Mouse (Mus musculus) intestine, embryonic 15.5 days (tissue): Measurements from ENCODE around the gene C1rl. TPM values are rescaled to one million over a fixed set of nuclear protein-coding genes. Genes with fewer than 3 reads are reported as not detected.
"Not testable (repeated sequence)": the region's sequence is repeated elsewhere in the genome, so short reads cannot be mapped to it uniquely, and the experiment has no call there.

Source experiments
- ATAC-seq: fragments of 200-750 bp; cut with Nextera tagmentation; 2 replicates; pipeline ENCODE4 v1.8.0; 2017; ENCODE audit warnings: moderate TSS enrichment, moderate library complexity
- H3K27ac ChIP-seq: fragments of 300-500 bp; sonication (generic); 2 replicates; pipeline ENCODE4 v1.5.1; 2015; ENCODE audit warnings: mild to moderate bottlenecking, inconsistent platforms
- H3K27me3 ChIP-seq: fragments of 300-500 bp; sonication (generic); replicated peaks from 2 replicates; pipeline ENCODE4 v1.6.1; 2015; ENCODE audit warnings: inconsistent platforms
- H3K36me3 ChIP-seq: fragments of 300-500 bp; sonication (generic); 2 replicates; pipeline ENCODE4 v1.6.1; 2015; ENCODE audit warnings: inconsistent platforms
- H3K4me1 ChIP-seq: fragments of 300-500 bp; sonication (generic); replicated peaks from 2 replicates; pipeline ENCODE4 v1.6.1; 2015; ENCODE audit warnings: inconsistent platforms
- H3K4me2 ChIP-seq: fragments of 300-500 bp; sonication (generic); replicated peaks from 2 replicates; pipeline ENCODE4 v1.6.1; 2015; ENCODE audit warnings: mild to moderate bottlenecking, inconsistent platforms
- H3K4me3 ChIP-seq: fragments of 300-500 bp; sonication (generic); replicated peaks from 2 replicates; pipeline ENCODE4 v1.5.1; 2015; ENCODE audit warnings: inconsistent platforms
- H3K9ac ChIP-seq: fragments of 300-500 bp; sonication (generic); 2 replicates; pipeline ENCODE4 v1.6.1; 2015; ENCODE audit warnings: inconsistent platforms
- H3K9me3 ChIP-seq: fragments of 300-500 bp; sonication (generic); 2 replicates; pipeline ENCODE4 v1.6.1; 2016; ENCODE audit warnings: inconsistent platforms
- WGBS: fragments of 180-500 bp; shearing (Covaris S2); methylation state at CpG from one replicate; pipeline ENCODE4 v1.1.7; 2015; 5-methylcytosine and 5-hydroxymethylcytosine counted together
- polyA plus RNA-seq: library from polyadenylated mRNA; unstranded; fragments of >200 nt; fragmentation: Nextera tagmentation; extraction: Ambion mirVana; gene quantifications from 2 replicates; pipeline ENCODE4 v1.2.1, GENCODE M21; 2015

Gene C1rl
- polyA plus RNA-seq, 1 experiment from 2014 or later: 2.3 TPM

- not testable (repeated sequence) for H3K4me3 ChIP-seq, H3K27me3 ChIP-seq, H3K9ac ChIP-seq, ATAC-seq, H3K4me1 ChIP-seq, H3K9me3 ChIP-seq, H3K36me3 ChIP-seq, H3K4me2 ChIP-seq, H3K27ac ChIP-seq
- 93% methylated on average over 4 of the region's 4 CpGs for WGBS
Measured at GRCm38 (mm10) chr6:124517733-124518132, 24.8 kb downstream of the C1rl start.

- H3K36me3 ChIP-seq, H3K9me3 ChIP-seq, H3K4me1 ChIP-seq, H3K9ac ChIP-seq, ATAC-seq, H3K27me3 ChIP-seq, H3K27ac ChIP-seq, H3K4me2 ChIP-seq, H3K4me3 ChIP-seq: not testable (repeated sequence)
- 73% methylated on average over 7 of the region's 7 CpGs for WGBS
Measured at GRCm38 (mm10) chr6:124522082-124522481, 29.2 kb downstream of the C1rl start.

GRCm38 (mm10) chr6:124527881-124528280 is 35.0 kb downstream of the C1rl start:
- Histone ChIP-seq H3K9ac (no peak overlapping the region), H3K9me3 (no peaks in the 10 kb centered on the region), H3K27ac (no peak overlapping the region), H3K4me2 (no peak overlapping the region), H3K4me1 (no peaks in the 10 kb centered on the region), H3K36me3 (no peaks in the 10 kb centered on the region), H3K27me3 (no peaks in the 10 kb centered on the region), H3K4me3 (no peak overlapping the region)
- WGBS: 59% methylated on average over 3 of the region's 3 CpGs
- peak; percentile 91 for ATAC-seq

GRCm38 (mm10) chr6:124531077-124531476 is 38.2 kb downstream of the C1rl start:
- no peaks in the 10 kb centered on the region for H3K36me3 ChIP-seq
- peak; percentile 69 for ATAC-seq
- WGBS: 78% methylated on average over 8 of the region's 8 CpGs
- no peak overlapping the region for H3K27ac ChIP-seq
- no peak overlapping the region for H3K4me2 ChIP-seq
- H3K9me3 ChIP-seq: no peaks in the 10 kb centered on the region
- H3K9ac ChIP-seq: no peak overlapping the region
- H3K4me1 ChIP-seq: no peaks in the 10 kb centered on the region
- no peak overlapping the region for H3K4me3 ChIP-seq
- no peaks in the 10 kb centered on the region for H3K27me3 ChIP-seq

GRCm38 (mm10) chr6:124536125-124536829 is 43.4 kb downstream of the C1rl start:
- not testable (repeated sequence) for H3K27ac ChIP-seq, H3K4me3 ChIP-seq, H3K27me3 ChIP-seq, H3K4me2 ChIP-seq, H3K9me3 ChIP-seq, H3K4me1 ChIP-seq, ATAC-seq, H3K9ac ChIP-seq, H3K36me3 ChIP-seq
- WGBS: 73% methylated on average over 8 of the region's 8 CpGs

GRCm38 (mm10) chr6:124541176-124541575 is 48.3 kb downstream of the C1rl start:
- not testable (repeated sequence) for ATAC-seq, H3K36me3 ChIP-seq, H3K4me1 ChIP-seq, H3K4me3 ChIP-seq, H3K4me2 ChIP-seq, H3K9ac ChIP-seq, H3K27me3 ChIP-seq, H3K27ac ChIP-seq, H3K9me3 ChIP-seq
- 86% methylated on average over 2 of the region's 2 CpGs for WGBS

GRCm38 (mm10) chr6:124542284-124542683 is 49.4 kb downstream of the C1rl start, which contains the start of gene C1s1:
Gene C1s1 (minus strand): TSS chr6:124542359.
- not testable (repeated sequence) for H3K27me3 ChIP-seq, H3K36me3 ChIP-seq, H3K9ac ChIP-seq, H3K9me3 ChIP-seq, H3K4me3 ChIP-seq, H3K4me2 ChIP-seq, H3K27ac ChIP-seq, H3K4me1 ChIP-seq
- WGBS: 0% methylated on average over 1 of the region's 1 CpGs
- ATAC-seq: peak; percentile 63

- Histone ChIP-seq H3K4me3 (no peak overlapping the region), H3K36me3 (no peaks in the 10 kb centered on the region), H3K4me2 (no peak overlapping the region), H3K27ac (no peak overlapping the region), H3K9ac (no peak overlapping the region), H3K9me3 (no peaks in the 10 kb centered on the region), H3K4me1 (no peaks in the 10 kb centered on the region), H3K27me3 (no peaks in the 10 kb centered on the region)
- no peak for ATAC-seq
- WGBS: 81% methylated on average over 6 of the region's 6 CpGs
Measured at GRCm38 (mm10) chr6:124544466-124544865, 51.6 kb downstream of the C1rl start.

- ATAC-seq: no peak
- 77% methylated on average over 2 of the region's 2 CpGs for WGBS
- Histone ChIP-seq H3K9ac (no peak overlapping the region), H3K27me3 (no peaks in the 10 kb centered on the region), H3K4me3 (no peak overlapping the region), H3K4me2 (no peak overlapping the region), H3K4me1 (no peaks in the 10 kb centered on the region), H3K9me3 (no peaks in the 10 kb centered on the region), H3K36me3 (no peaks in the 10 kb centered on the region), H3K27ac (no peak overlapping the region)
Measured at GRCm38 (mm10) chr6:124545425-124545824, 52.5 kb downstream of the C1rl start.

GRCm38 (mm10) chr6:124547979-124548378 is 55.1 kb downstream of the C1rl start:
- H3K4me3 ChIP-seq, H3K4me2 ChIP-seq, H3K9me3 ChIP-seq, H3K36me3 ChIP-seq, H3K27ac ChIP-seq, ATAC-seq, H3K9ac ChIP-seq, H3K27me3 ChIP-seq, H3K4me1 ChIP-seq: not testable (repeated sequence)
- 96% methylated on average over 3 of the region's 3 CpGs for WGBS

GRCm38 (mm10) chr6:124549023-124549550 is 56.2 kb downstream of the C1rl start:
- Histone ChIP-seq H3K9me3 (0 out of 2 replicates have a peak, but pooled peaks cover 2% of the 10 kb centered on the region), H3K4me2 (no peak overlapping the region), H3K27me3 (no peaks in the 10 kb centered on the region), H3K27ac (no peak overlapping the region), H3K36me3 (no peaks in the 10 kb centered on the region), H3K4me1 (no peaks in the 10 kb centered on the region), H3K4me3 (no peak overlapping the region), H3K9ac (no peak overlapping the region)
- WGBS: 72% methylated on average over 3 of the region's 3 CpGs
- ATAC-seq: peak; percentile 89

GRCm38 (mm10) chr6:124552766-124553165 is 59.9 kb downstream of the C1rl start:
- no peak overlapping the region for H3K9ac ChIP-seq
- 67% methylated on average over 22 of the region's 22 CpGs for WGBS
- ATAC-seq: no peak

GRCm38 (mm10) chr6:124555956-124556355 is 63.0 kb downstream of the C1rl start:
- H3K4me1 ChIP-seq, H3K27ac ChIP-seq, H3K4me2 ChIP-seq, H3K27me3 ChIP-seq, H3K36me3 ChIP-seq, H3K4me3 ChIP-seq, H3K9ac ChIP-seq, ATAC-seq, H3K9me3 ChIP-seq: not testable (repeated sequence)
- WGBS: 77% methylated on average over 2 of the region's 2 CpGs

More at GRCm38 (mm10) chr6:124552766-124553165, 59.9 kb downstream of the C1rl start:
- Histone ChIP-seq H3K4me1 (no peaks in the 10 kb centered on the region), H3K27me3 (no peaks in the 10 kb centered on the region), H3K4me2 (no peak overlapping the region), H3K36me3 (no peaks in the 10 kb centered on the region), H3K9me3 (0 out of 2 replicates have a peak, but pooled peaks cover 2% of the 10 kb centered on the region), H3K4me3 (no peak overlapping the region), H3K27ac (no peak overlapping the region)
